Mouse (Mus musculus): Measurements from ENCODE around the gene Zzef1. TPM values are rescaled to one million over a fixed set of nuclear protein-coding genes. Genes with fewer than 3 reads are reported as not detected.

Zzef1 gene
- polyA plus RNA-seq, 1 experiment from 2014 or later = 14.2 TPM

- no peak for ATAC-seq
- Histone ChIP-seq H3K27me3 (no peaks in the 10 kb centered on the region), H3K36me3 (peaks cover 89% of the 10 kb centered on the region), H3K4me3 (replicated peaks) (no peak overlapping the region), H3K4me2 (replicated peaks) (no peak overlapping the region), H3K4me1 (replicated peaks) (no peaks in the 10 kb centered on the region), H3K9me3 (no peaks in the 10 kb centered on the region), H3K9ac (replicated peaks) (no peak overlapping the region), H3K27ac (no peak overlapping the region)
- 87% methylated on average over 4 of the region's 4 CpGs for WGBS
Observed at GRCm38 (mm10) chr11:72851214-72851613, 55.2 kb downstream of the Zzef1 start.

GRCm38 (mm10) chr11:72852122-72852521, 56.1 kb downstream of the Zzef1 start:
- Histone ChIP-seq H3K27ac (no peak overlapping the region), H3K4me1 (replicated peaks) (no peaks in the 10 kb centered on the region), H3K9me3 (no peaks in the 10 kb centered on the region), H3K4me2 (replicated peaks) (no peak overlapping the region), H3K36me3 (peaks cover 89% of the 10 kb centered on the region), H3K27me3 (no peaks in the 10 kb centered on the region), H3K4me3 (replicated peaks) (no peak overlapping the region), H3K9ac (replicated peaks) (no peak overlapping the region)
- WGBS = 100% methylated on average over 1 of the region's 1 CpGs
- ATAC-seq = no peak

GRCm38 (mm10) chr11:72853086-72853485, 57.1 kb downstream of the Zzef1 start:
- 82% methylated on average over 4 of the region's 4 CpGs for WGBS

GRCm38 (mm10) chr11:72854251-72854650, 58.2 kb downstream of the Zzef1 start:
- no peak overlapping the region for H3K27ac ChIP-seq
- H3K27me3 ChIP-seq = no peaks in the 10 kb centered on the region
- no peaks in the 10 kb centered on the region for H3K4me1 ChIP-seq (replicated peaks)
- ATAC-seq = no peak
- no peak overlapping the region for H3K4me3 ChIP-seq (replicated peaks)
- H3K9ac ChIP-seq (replicated peaks) = no peak overlapping the region
- no peaks in the 10 kb centered on the region for H3K9me3 ChIP-seq
- 86% methylated on average over 3 of the region's 3 CpGs for WGBS
- peaks cover 85% of the 10 kb centered on the region for H3K36me3 ChIP-seq
- no peak overlapping the region for H3K4me2 ChIP-seq (replicated peaks)

More at GRCm38 (mm10) chr11:72853086-72853485, 57.1 kb downstream of the Zzef1 start:
- Histone ChIP-seq H3K4me3 (replicated peaks) (no peak overlapping the region), H3K27me3 (no peaks in the 10 kb centered on the region), H3K9me3 (no peaks in the 10 kb centered on the region), H3K36me3 (peaks cover 89% of the 10 kb centered on the region), H3K4me2 (replicated peaks) (no peak overlapping the region), H3K27ac (no peak overlapping the region), H3K9ac (replicated peaks) (no peak overlapping the region), H3K4me1 (replicated peaks) (no peaks in the 10 kb centered on the region)
- no peak for ATAC-seq

GRCm38 (mm10) chr11:72856764-72857163, 60.7 kb downstream of the Zzef1 start:
- peaks cover 90% of the 10 kb centered on the region for H3K36me3 ChIP-seq
- no peak overlapping the region for H3K9ac ChIP-seq (replicated peaks)
- H3K27me3 ChIP-seq = no peaks in the 10 kb centered on the region
- 88% methylated on average over 2 of the region's 2 CpGs for WGBS
- no peak overlapping the region for H3K4me3 ChIP-seq (replicated peaks)
- H3K27ac ChIP-seq = no peak overlapping the region
- H3K4me1 ChIP-seq (replicated peaks) = no peaks in the 10 kb centered on the region
- no peak overlapping the region for H3K4me2 ChIP-seq (replicated peaks)
- no peak for ATAC-seq
- H3K9me3 ChIP-seq = no peaks in the 10 kb centered on the region

- no peak for ATAC-seq
- Histone ChIP-seq H3K4me1 (replicated peaks) (no peaks in the 10 kb centered on the region), H3K4me2 (replicated peaks) (no peak overlapping the region), H3K27ac (no peak overlapping the region), H3K4me3 (replicated peaks) (no peak overlapping the region), H3K36me3 (peaks cover 87% of the 10 kb centered on the region), H3K9ac (replicated peaks) (no peak overlapping the region), H3K27me3 (no peaks in the 10 kb centered on the region), H3K9me3 (no peaks in the 10 kb centered on the region)
- WGBS = 95% methylated on average over 3 of the region's 3 CpGs
Observed at GRCm38 (mm10) chr11:72861236-72861635, 65.2 kb downstream of the Zzef1 start.

- peaks cover 78% of the 10 kb centered on the region for H3K36me3 ChIP-seq
- H3K27me3 ChIP-seq = no peaks in the 10 kb centered on the region
- no peak for ATAC-seq
- H3K4me3 ChIP-seq (replicated peaks) = no peak overlapping the region
- H3K27ac ChIP-seq = no peak overlapping the region
- H3K9ac ChIP-seq (replicated peaks) = no peak overlapping the region
- H3K4me1 ChIP-seq (replicated peaks) = no peaks in the 10 kb centered on the region
- H3K9me3 ChIP-seq = no peaks in the 10 kb centered on the region
- WGBS = 93% methylated on average over 7 of the region's 7 CpGs
- no peak overlapping the region for H3K4me2 ChIP-seq (replicated peaks)
Observed at GRCm38 (mm10) chr11:72866446-72866845, 70.4 kb downstream of the Zzef1 start.

- H3K9ac ChIP-seq (replicated peaks) = no peak overlapping the region
- no peak for ATAC-seq
- 83% methylated on average over 1 of the region's 1 CpGs for WGBS
- no peak overlapping the region for H3K4me2 ChIP-seq (replicated peaks)
- H3K9me3 ChIP-seq = no peaks in the 10 kb centered on the region
- peaks cover 66% of the 10 kb centered on the region for H3K36me3 ChIP-seq
- no peaks in the 10 kb centered on the region for H3K4me1 ChIP-seq (replicated peaks)
- no peak overlapping the region for H3K4me3 ChIP-seq (replicated peaks)
- no peaks in the 10 kb centered on the region for H3K27me3 ChIP-seq
- no peak overlapping the region for H3K27ac ChIP-seq
Observed at GRCm38 (mm10) chr11:72872061-72872460, 76.0 kb downstream of the Zzef1 start.

GRCm38 (mm10) chr11:72892623-72893022, 96.6 kb downstream of the Zzef1 start:
- Histone ChIP-seq H3K36me3 (peaks cover 75% of the 10 kb centered on the region), H3K9me3 (no peaks in the 10 kb centered on the region), H3K4me3 (replicated peaks) (no peak overlapping the region), H3K9ac (replicated peaks) (no peak overlapping the region), H3K27me3 (no peaks in the 10 kb centered on the region), H3K4me2 (replicated peaks) (no peak overlapping the region), H3K4me1 (replicated peaks) (no peaks in the 10 kb centered on the region), H3K27ac (no peak overlapping the region)
- ATAC-seq = no peak
- WGBS = 87% methylated on average over 1 of the region's 1 CpGs

- Histone ChIP-seq H3K27me3 (no peaks in the 10 kb centered on the region), H3K9me3 (no peaks in the 10 kb centered on the region), H3K4me2 (replicated peaks) (no peak overlapping the region), H3K4me1 (replicated peaks) (no peaks in the 10 kb centered on the region), H3K27ac (no peak overlapping the region), H3K36me3 (peaks cover 90% of the 10 kb centered on the region), H3K4me3 (replicated peaks) (no peak overlapping the region), H3K9ac (replicated peaks) (no peak overlapping the region)
- no peak for ATAC-seq
- 85% methylated on average over 4 of the region's 4 CpGs for WGBS
Observed at GRCm38 (mm10) chr11:72908391-72908790, 112.4 kb downstream of the Zzef1 start.

- Histone ChIP-seq H3K27me3 (no peaks in the 10 kb centered on the region), H3K36me3 (peaks cover 95% of the 10 kb centered on the region), H3K4me3 (replicated peaks) (no peak overlapping the region), H3K4me1 (replicated peaks) (no peaks in the 10 kb centered on the region), H3K9me3 (no peaks in the 10 kb centered on the region), H3K4me2 (replicated peaks) (no peak overlapping the region), H3K27ac (no peak overlapping the region), H3K9ac (replicated peaks) (no peak overlapping the region)
- no peak for ATAC-seq
- 87% methylated on average over 7 of the region's 7 CpGs for WGBS
Observed at GRCm38 (mm10) chr11:72917299-72917996, 121.4 kb downstream of the Zzef1 start.

GRCm38 (mm10) chr11:72923116-72923515, 127.1 kb downstream of the Zzef1 start:
- Histone ChIP-seq H3K4me3 (replicated peaks) (no peak overlapping the region), H3K9ac (replicated peaks) (no peak overlapping the region), H3K27me3 (no peaks in the 10 kb centered on the region), H3K9me3 (no peaks in the 10 kb centered on the region), H3K4me1 (replicated peaks) (no peaks in the 10 kb centered on the region), H3K4me2 (replicated peaks) (no peak overlapping the region), H3K27ac (no peak overlapping the region), H3K36me3 (peaks cover 80% of the 10 kb centered on the region)
- no peak for ATAC-seq
- 93% methylated on average over 4 of the region's 4 CpGs for WGBS

- WGBS = 86% methylated on average over 1 of the region's 1 CpGs
- H3K4me1 ChIP-seq (replicated peaks) = no peaks in the 10 kb centered on the region
- H3K27me3 ChIP-seq = no peaks in the 10 kb centered on the region
- no peak overlapping the region for H3K9ac ChIP-seq (replicated peaks)
- peaks cover 67% of the 10 kb centered on the region for H3K36me3 ChIP-seq
- ATAC-seq = no peak
- H3K4me2 ChIP-seq (replicated peaks) = no peak overlapping the region
- no peak overlapping the region for H3K4me3 ChIP-seq (replicated peaks)
- H3K9me3 ChIP-seq = no peaks in the 10 kb centered on the region
- H3K27ac ChIP-seq = no peak overlapping the region
Observed at GRCm38 (mm10) chr11:72924458-72924857, 128.4 kb downstream of the Zzef1 start.

Data from midbrain, embryonic 13.5 days (tissue).